Mouse (Mus musculus) urinary bladder, postnatal 36 days (tissue): Measurements from ENCODE around the gene Cspg4.
"Not testable (repeated sequence)": the region's sequence is repeated elsewhere in the genome, so short reads cannot be mapped to it uniquely, and the experiment has no call there.

Source experiments
- DNase-seq, 2 experiments: peaks; one replicate each; pipeline ENCODE4 v3.0.0; 2022; ENCODE audit warnings: low spot score in 2 of 2, mixed read lengths in 1 of 2

Cspg4 gene

DNA sequence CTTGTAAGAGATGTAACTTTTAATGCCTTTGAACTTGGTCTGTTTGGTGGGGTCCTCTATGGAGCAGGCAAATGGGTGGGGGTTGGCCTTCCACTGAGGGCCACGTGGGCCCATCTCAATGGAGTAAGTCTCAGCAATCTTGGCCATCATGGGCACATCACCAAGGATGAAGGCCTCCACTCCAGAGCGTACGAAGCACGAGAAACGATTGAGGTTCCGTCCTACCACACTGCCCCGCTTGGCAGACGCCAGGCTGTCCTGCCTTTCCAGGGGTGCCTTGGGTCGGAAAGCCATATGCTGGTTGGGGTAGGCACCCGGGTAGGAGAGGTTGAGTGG is 61.2 kb downstream of the Cspg4 start:
- DNase-seq: no peak

DNA sequence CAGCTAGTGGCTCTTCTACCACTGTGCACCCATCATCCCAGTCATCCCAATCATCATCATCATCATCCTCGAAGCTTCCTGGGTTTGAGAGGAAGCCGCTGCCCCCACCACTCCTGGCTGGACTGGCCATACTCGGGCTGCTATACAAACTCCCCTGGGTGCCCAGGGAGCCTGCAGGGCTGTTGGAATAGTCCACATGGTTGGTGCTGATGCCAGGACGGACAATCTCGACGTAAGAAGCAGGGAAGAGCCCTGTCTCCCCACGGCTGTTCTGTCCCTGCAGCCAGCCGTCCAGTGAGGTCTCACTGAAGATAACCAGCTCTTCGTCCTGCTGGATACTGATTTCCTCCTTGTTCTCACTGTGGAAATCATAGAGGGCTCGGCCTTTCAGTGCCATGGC is 61.6 kb downstream of the Cspg4 start:
- no peak for DNase-seq

GRCm38 (mm10) chr9:56927191-56928012 is 62.6 kb downstream of the Cspg4 start:
- DNase-seq: peak in 1 of 2 experiments; percentile 67

DNA sequence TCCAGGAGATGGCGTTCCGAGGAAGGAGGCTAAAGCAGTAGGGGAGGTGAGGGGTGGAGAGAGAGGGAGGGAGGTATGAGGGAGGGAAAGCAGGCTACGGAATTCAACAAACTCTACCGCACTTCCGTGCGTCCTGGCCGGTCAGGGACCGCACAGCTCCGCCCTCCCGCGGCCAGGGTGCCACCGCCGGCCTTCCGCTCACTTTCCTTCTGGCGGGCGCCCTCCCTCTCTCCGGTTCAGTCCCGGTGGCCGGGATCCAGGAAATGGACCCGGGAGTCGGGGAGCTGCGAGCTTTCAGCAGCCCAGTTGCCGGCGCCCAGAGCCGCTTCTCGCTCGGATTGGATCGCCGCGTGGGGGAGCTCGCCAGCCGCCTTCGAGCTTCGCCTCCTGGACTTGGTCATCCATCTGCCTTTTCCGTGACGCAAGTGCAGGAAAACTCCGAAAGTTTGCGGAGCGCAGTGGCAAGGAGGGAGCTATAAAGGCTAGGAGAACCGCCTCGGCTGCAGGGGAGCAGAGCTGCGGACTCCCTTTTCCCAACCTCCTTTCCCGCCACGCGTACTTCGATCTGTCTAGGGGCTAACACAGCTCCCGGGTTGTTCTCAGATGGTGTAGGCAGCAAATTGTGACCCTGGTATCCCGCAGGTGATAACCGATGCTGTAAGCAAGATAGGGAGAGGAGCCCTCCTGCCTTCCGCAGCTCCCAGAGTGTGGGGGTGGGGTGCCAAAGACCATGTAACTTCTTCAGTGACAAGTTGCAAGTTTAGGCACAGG is 63.4 kb downstream of the Cspg4 start, which contains the start of gene Snx33:
TSS of gene Snx33 (minus strand) at position 331 of the 771 bp plus-strand sequence.
- DNase-seq: peak; percentile 94 to 95

DNA sequence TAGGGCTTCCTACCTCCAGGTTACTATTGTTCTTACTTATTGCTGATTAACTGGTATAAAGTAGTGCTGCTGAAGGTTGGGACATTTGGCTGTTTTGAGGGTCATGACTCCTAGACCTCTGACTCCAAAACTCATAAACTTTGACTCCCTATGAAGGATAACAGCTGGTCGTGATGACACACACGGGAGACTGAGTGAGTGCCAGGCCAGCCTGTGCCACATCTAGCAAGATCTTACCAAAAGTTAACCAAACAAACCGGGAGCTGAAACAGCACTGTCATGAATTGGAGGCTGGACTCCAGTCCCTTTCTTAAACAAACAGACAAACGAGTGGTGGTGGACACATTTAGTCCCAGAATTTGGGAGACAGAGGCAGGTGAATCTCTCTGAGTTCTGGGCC is 64.7 kb downstream of the Cspg4 start:
- DNase-seq: no peak

- DNase-seq: no peak
These were observed 65.7 kb downstream of the Cspg4 start for GRCm38 (mm10) chr9:56930556-56930955.

DNA sequence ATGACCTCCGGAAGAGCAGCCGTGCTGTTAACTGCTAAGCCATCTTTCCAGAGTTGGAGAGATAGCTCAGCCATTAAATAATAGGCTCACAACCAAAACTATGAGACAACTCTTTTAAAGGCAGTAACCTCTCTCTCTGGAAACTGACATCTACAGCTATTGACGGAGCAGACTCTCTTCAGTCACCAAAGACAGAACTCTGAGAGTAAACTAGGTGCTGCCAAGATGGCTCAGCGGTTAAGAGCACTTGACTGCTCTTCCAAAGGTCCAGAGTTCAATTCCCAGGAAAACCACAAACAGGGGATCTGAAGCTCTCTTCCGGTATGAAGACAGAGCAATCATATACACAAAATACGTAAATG is 72.0 kb downstream of the Cspg4 start:
- DNase-seq: no peak

DNA sequence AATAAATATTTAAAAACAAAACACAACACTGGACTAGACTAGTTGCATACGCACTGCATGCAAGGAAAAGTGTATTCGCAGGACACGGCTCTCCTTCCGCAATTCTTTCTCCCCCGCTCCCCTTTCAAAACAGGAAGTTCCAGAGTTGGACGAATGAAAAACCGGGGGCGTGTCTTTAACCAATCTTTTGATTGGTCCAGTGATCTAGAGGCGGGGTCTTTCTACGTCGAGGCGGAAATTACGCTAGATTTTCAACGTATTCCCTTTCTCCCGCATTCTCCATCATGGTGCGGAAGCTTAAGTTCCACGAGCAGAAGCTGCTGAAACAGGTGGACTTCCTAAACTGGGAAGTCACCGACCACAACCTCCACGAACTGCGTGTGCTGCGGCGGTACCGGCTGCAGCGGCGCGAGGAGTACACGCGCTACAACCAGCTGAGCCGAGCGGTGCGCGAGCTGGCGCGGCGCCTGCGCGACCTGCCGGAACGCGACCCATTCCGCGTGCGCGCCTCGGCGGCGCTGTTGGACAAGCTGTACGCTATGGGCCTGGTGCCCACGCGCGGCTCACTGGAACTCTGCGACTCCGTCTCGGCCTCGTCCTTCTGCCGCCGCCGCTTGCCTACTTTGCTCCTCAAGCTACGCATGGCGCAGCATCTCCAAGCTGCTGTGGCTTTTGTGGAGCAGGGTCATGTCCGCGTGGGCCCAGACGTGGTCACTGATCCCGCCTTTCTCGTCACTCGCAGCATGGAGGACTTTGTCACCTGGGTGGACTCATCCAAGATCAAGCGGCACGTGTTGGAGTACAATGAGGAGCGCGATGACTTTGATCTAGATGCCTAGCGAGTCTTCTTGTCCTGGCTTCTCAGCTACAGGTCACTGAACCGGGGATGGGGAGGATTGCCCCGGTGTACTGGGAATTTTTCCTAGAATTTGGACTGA is 72.7 kb downstream of the Cspg4 start, which contains the start of gene Imp3:
TSS of gene Imp3 (plus strand) at position 253 of the 938 bp plus-strand sequence.
- peak; percentile 84 to 89 for DNase-seq

- DNase-seq: no peak
These were observed 73.5 kb downstream of the Cspg4 start for GRCm38 (mm10) chr9:56938374-56938773.

DNA sequence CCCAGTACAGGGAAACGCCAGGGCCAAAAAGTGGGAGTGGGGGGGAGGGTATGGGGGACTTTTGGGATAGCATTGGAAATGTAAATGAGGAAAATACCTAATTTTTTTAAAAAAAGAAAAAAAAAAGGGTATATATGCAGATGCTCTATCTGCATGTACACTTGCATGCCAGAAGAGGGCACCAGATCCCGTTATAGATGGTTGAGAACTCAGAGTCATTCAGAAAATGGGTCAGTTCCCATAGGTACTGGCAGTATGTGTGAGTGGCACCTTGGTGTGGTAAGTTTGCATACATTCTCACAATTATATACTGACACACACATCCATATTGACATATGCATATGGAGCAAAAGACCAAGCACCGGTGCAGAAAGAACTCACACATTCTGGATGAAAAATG is 82.6 kb downstream of the Cspg4 start:
- peak in 1 of 2 experiments; percentile 10 for DNase-seq

DNA sequence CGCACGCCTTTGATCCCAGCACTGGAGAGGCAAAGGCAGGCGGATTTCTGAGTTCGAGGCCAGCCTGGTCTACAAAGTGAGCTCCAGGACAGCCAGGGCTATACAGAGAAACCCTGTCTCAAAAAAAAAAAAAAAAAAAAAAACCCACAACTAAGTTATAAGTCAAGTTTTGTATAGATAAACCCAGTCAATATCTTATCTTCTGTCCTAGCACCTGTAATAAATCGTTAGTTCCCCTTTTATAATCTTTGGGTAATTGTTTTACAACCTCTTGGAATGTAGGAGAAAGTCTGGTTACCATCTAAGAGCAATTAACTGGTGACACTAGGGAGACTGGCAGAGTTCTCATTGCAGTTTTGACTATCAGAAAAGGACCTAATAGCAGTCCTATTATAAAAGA is 83.9 kb downstream of the Cspg4 start:
- DNase-seq: not testable (repeated sequence)
